Mouse (Mus musculus) neural tube, embryonic 14.5 days (tissue): ENCODE results near the gene Tex44. TPM values are rescaled to one million over a fixed set of nuclear protein-coding genes. Genes with fewer than 3 reads are reported as not detected.
A peak's percentile ranks its signal among the peaks of the same experiment; 100 is the strongest.

Experiments used
- ATAC-seq: fragments of 200-750 bp; cut with Nextera tagmentation; 2 replicates; pipeline ENCODE4 v1.8.0; 2017; ENCODE audit warnings: low read depth, mild to moderate bottlenecking, moderate TSS enrichment, moderate library complexity
- H3K27ac ChIP-seq: fragments of 300-500 bp; sonication (generic); 2 replicates; pipeline ENCODE4 v1.5.1; 2014; ENCODE audit warnings: low read depth, mild to moderate bottlenecking, control low read depth, low read length, moderate library complexity, mixed read lengths
- H3K27me3 ChIP-seq: fragments of 300-500 bp; sonication (generic); 2 replicates; pipeline ENCODE4 v1.6.1; 2014; ENCODE audit warnings: low read length; ENCODE audit not compliant: control insufficient read depth, insufficient read depth
- H3K36me3 ChIP-seq: fragments of 300-500 bp; sonication (generic); 2 replicates; pipeline ENCODE4 v1.6.1; 2014; ENCODE audit warnings: low read length, mixed read lengths; ENCODE audit not compliant: control insufficient read depth, insufficient read depth
- H3K4me1 ChIP-seq: fragments of 300-500 bp; sonication (generic); 2 replicates; pipeline ENCODE4 v1.6.1; 2014; ENCODE audit warnings: low read length; ENCODE audit not compliant: control insufficient read depth, insufficient read depth
- H3K4me2 ChIP-seq: fragments of 300-500 bp; sonication (generic); 2 replicates; pipeline ENCODE4 v1.6.1; 2014; ENCODE audit warnings: mild to moderate bottlenecking, low read depth, low read length, control low read depth
- H3K4me3 ChIP-seq: fragments of 300-500 bp; sonication (generic); 2 replicates; pipeline ENCODE4 v1.5.1; 2014; ENCODE audit warnings: low read depth, low read length, control low read depth, mixed read lengths
- H3K9ac ChIP-seq: fragments of 300-500 bp; sonication (generic); replicated peaks from 2 replicates; pipeline ENCODE4 v1.6.1; 2014; ENCODE audit warnings: low read depth, mild to moderate bottlenecking, control low read depth, low read length, mixed read lengths
- H3K9me3 ChIP-seq: fragments of 300-500 bp; sonication (generic); 2 replicates; pipeline ENCODE4 v1.6.1; 2016; ENCODE audit warnings: low read length; ENCODE audit not compliant: control insufficient read depth
- WGBS: fragments of 180-500 bp; shearing (Covaris S2); extraction: QIAGEN DNeasy Blood & Tissue Kit; methylation state at CpG from one replicate; pipeline ENCODE4 v1.1.7; 2014; 5-methylcytosine and 5-hydroxymethylcytosine counted together
- polyA plus RNA-seq: library from polyadenylated mRNA; unstranded; fragments of >200 nt; fragmentation: Nextera tagmentation; extraction: Ambion mirVana; gene quantifications from 2 replicates; pipeline ENCODE4 v1.2.1, GENCODE M21; 2014

Gene Tex44
- polyA plus RNA-seq, 1 experiment from 2014 or later: not detected

- H3K4me3 ChIP-seq: no peak overlapping the region
- H3K27ac ChIP-seq: no peak overlapping the region
- ATAC-seq: no peak
- H3K36me3 ChIP-seq: no peaks in the 10 kb centered on the region
- H3K9ac ChIP-seq: no peak overlapping the region
- WGBS: 88% methylated on average over 2 of the region's 2 CpGs
- no peaks in the 10 kb centered on the region for H3K4me1 ChIP-seq
- H3K27me3 ChIP-seq: no peaks in the 10 kb centered on the region
- no peak overlapping the region for H3K4me2 ChIP-seq
- no peaks in the 10 kb centered on the region for H3K9me3 ChIP-seq
Observed at GRCm38 (mm10) chr1:86409476-86409875, 16.7 kb upstream of the Tex44 start.

GRCm38 (mm10) chr1:86414715-86415114 lies 11.4 kb upstream of the Tex44 start:
- Histone ChIP-seq H3K27me3 (no peaks in the 10 kb centered on the region), H3K4me2 (no peak overlapping the region), H3K9me3 (no peaks in the 10 kb centered on the region), H3K4me3 (no peak overlapping the region), H3K27ac (no peak overlapping the region), H3K4me1 (no peaks in the 10 kb centered on the region), H3K9ac (no peak overlapping the region), H3K36me3 (no peaks in the 10 kb centered on the region)
- 88% methylated on average over 5 of the region's 5 CpGs for WGBS
- ATAC-seq: no peak

GRCm38 (mm10) chr1:86415144-86415543 lies 11.0 kb upstream of the Tex44 start:
- 64% methylated on average over 2 of the region's 2 CpGs for WGBS
- Histone ChIP-seq H3K36me3 (no peaks in the 10 kb centered on the region), H3K27me3 (no peaks in the 10 kb centered on the region), H3K4me2 (no peak overlapping the region), H3K9me3 (no peaks in the 10 kb centered on the region), H3K27ac (no peak overlapping the region), H3K9ac (no peak overlapping the region), H3K4me1 (no peaks in the 10 kb centered on the region), H3K4me3 (no peak overlapping the region)
- no peak; the same call in 1 of the 2 replicates for ATAC-seq

- no peak overlapping the region for H3K27ac ChIP-seq
- no peak overlapping the region for H3K4me2 ChIP-seq
- WGBS: 79% methylated on average over 7 of the region's 7 CpGs
- ATAC-seq: peak; percentile 35; the same call in 1 of the 2 replicates
- H3K4me3 ChIP-seq: no peak overlapping the region
- no peaks in the 10 kb centered on the region for H3K9me3 ChIP-seq
- H3K4me1 ChIP-seq: no peaks in the 10 kb centered on the region
- H3K36me3 ChIP-seq: no peaks in the 10 kb centered on the region
- H3K9ac ChIP-seq: no peak overlapping the region
- H3K27me3 ChIP-seq: no peaks in the 10 kb centered on the region
Observed at GRCm38 (mm10) chr1:86415612-86416184, 10.4 kb upstream of the Tex44 start.

- Histone ChIP-seq H3K4me3 (no peak overlapping the region), H3K9me3 (no peaks in the 10 kb centered on the region), H3K27me3 (no peaks in the 10 kb centered on the region), H3K27ac (no peak overlapping the region), H3K4me1 (no peaks in the 10 kb centered on the region), H3K36me3 (no peaks in the 10 kb centered on the region), H3K4me2 (no peak overlapping the region), H3K9ac (no peak overlapping the region)
- WGBS: 65% methylated on average over 6 of the region's 6 CpGs
- ATAC-seq: no peak
Observed at GRCm38 (mm10) chr1:86416321-86416720, 9.8 kb upstream of the Tex44 start.

- no peaks in the 10 kb centered on the region for H3K36me3 ChIP-seq
- H3K4me2 ChIP-seq: no peak overlapping the region
- no peaks in the 10 kb centered on the region for H3K27me3 ChIP-seq
- 30% methylated on average over 10 of the region's 10 CpGs for WGBS
- no peak overlapping the region for H3K27ac ChIP-seq
- no peak for ATAC-seq
- H3K4me3 ChIP-seq: no peak overlapping the region
- H3K9me3 ChIP-seq: no peaks in the 10 kb centered on the region
- H3K9ac ChIP-seq: no peak overlapping the region
- 0 out of 2 replicates have a peak, but pooled peaks cover 4% of the 10 kb centered on the region for H3K4me1 ChIP-seq
Observed at GRCm38 (mm10) chr1:86421007-86421406, 5.1 kb upstream of the Tex44 start.

- Histone ChIP-seq H3K4me3 (no peak overlapping the region), H3K9me3 (no peaks in the 10 kb centered on the region), H3K27ac (no peak overlapping the region; the same call in 1 of the 2 replicates), H3K9ac (no peak overlapping the region), H3K4me1 (0 out of 2 replicates have a peak, but pooled peaks cover 4% of the 10 kb centered on the region), H3K27me3 (no peaks in the 10 kb centered on the region), H3K36me3 (no peaks in the 10 kb centered on the region), H3K4me2 (no peak overlapping the region)
- ATAC-seq: no peak
- WGBS: 75% methylated on average over 5 of the region's 5 CpGs
Observed at GRCm38 (mm10) chr1:86423879-86424278, 2.2 kb upstream of the Tex44 start.

- Histone ChIP-seq H3K27me3 (no peaks in the 10 kb centered on the region), H3K4me1 (0 out of 2 replicates have a peak, but pooled peaks cover 4% of the 10 kb centered on the region), H3K36me3 (no peaks in the 10 kb centered on the region), H3K4me3 (no peak overlapping the region), H3K27ac (no peak overlapping the region; the same call in 1 of the 2 replicates), H3K9ac (no peak overlapping the region), H3K9me3 (no peaks in the 10 kb centered on the region), H3K4me2 (no peak overlapping the region)
- 59% methylated on average over 1 of the region's 1 CpGs for WGBS
- ATAC-seq: 0 out of 2 replicates have a peak, but pooled peaks have one; percentile 16
Observed at GRCm38 (mm10) chr1:86424336-86424735, 1.8 kb upstream of the Tex44 start.

GRCm38 (mm10) chr1:86424835-86425547 lies 1.1 kb upstream of the Tex44 start:
- no peaks in the 10 kb centered on the region for H3K9me3 ChIP-seq
- peak; percentile 44; the same call in 1 of the 2 replicates for ATAC-seq
- H3K9ac ChIP-seq: no peak overlapping the region
- H3K27me3 ChIP-seq: no peaks in the 10 kb centered on the region
- H3K36me3 ChIP-seq: no peaks in the 10 kb centered on the region
- 12% methylated on average over 11 of the region's 11 CpGs for WGBS
- H3K4me2 ChIP-seq: no peak overlapping the region
- no peak overlapping the region for H3K4me3 ChIP-seq
- H3K27ac ChIP-seq: 0 out of 2 replicates have a peak overlapping the region, but pooled peaks have one; percentile 2
- H3K4me1 ChIP-seq: 0 out of 2 replicates have a peak, but pooled peaks cover 4% of the 10 kb centered on the region
